Mouse (Mus musculus): ENCODE measurements around the gene Muc4. TPM values are rescaled to one million over a fixed set of nuclear protein-coding genes. Genes with fewer than 3 reads are reported as not detected.

Gene Muc4
- polyA plus RNA-seq, 1 experiment from 2014 or later = 0.54 TPM

DNA sequence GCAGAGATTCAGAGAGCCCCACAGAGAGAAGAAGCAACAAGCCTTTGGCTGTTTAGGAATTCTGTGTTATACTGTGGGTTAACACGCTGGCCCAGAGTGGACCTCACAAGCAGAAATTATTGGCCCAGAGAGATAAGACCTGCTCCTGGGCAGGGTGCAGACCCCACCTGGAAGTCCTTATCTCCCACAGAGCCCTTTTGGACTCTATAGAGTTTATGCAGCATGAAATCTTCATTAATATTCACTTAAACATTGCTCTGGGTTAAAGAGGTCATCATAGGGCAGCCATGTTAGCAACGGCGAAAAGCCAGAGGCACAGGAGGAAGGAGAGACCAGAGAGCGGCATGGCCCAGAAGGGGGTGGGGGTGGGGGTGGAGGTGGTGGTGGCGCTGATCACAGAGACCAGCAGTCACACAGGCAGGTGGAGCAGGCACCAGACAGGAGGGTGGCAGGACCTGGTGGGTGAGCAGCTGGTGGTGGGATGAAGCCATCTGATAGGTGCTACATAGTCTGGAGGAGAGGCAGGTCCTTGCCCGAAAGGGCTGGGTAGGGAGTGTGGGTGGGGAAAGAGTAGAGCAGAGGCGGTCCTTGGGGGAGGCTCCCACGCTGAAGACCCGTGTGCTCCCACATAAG lies 27.7 kb upstream of the Muc4 start:
- Histone ChIP-seq H3K4me1 (replicated peaks) (peaks cover 20% of the 10 kb centered on the region), H3K9ac (peak overlapping the region; percentile 26; the same call in 1 of the 2 replicates), H3K27me3 (no peaks in the 10 kb centered on the region), H3K36me3 (no peaks in the 10 kb centered on the region), H3K4me2 (peak overlapping the region; percentile 49), H3K4me3 (replicated peaks) (no peak overlapping the region), H3K27ac (no peak overlapping the region), H3K9me3 (replicated peaks) (peaks cover 3% of the 10 kb centered on the region; the same call in 1 of the 2 replicates)
- ATAC-seq (ENCODE audit: low read depth) = no peak; the same call in 1 of the 2 replicates
- WGBS (ENCODE audit: insufficient replicate concordance) = 37% methylated on average over 9 of the region's 9 CpGs
- no peak for DNase-seq

DNA sequence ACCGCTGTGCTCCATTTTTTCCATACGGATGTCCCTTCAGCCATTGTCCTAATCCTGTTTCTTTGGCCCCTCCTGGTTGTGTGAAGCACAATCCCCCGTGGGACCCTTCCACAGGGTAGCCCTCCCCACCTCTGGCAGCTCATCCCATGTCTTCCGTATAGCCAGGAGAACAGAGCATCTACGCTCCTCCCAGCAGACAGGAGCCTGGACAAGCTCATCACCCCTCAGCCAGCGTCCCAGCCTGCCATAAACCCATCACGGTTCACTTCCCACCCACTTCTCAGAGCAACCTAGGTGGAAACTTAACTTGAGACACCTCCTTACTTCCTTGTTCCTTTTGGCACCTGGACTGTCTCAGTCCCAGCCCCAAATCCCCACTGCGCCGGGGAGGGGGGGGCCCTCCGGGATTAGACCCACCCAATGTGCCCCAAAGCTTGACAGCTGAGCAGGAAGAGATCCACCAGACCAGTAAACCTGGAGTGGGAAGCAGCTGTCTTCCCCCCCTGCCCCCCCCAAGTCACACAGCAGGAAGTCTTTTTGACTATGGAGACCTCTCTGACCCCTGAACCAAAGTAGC lies 27.1 kb upstream of the Muc4 start:
- no peak overlapping the region for H3K4me3 ChIP-seq (replicated peaks)
- 67% methylated on average over 10 of the region's 10 CpGs for WGBS (ENCODE audit: insufficient replicate concordance)
- H3K36me3 ChIP-seq = no peaks in the 10 kb centered on the region
- no peak overlapping the region for H3K4me2 ChIP-seq
- H3K27me3 ChIP-seq = no peaks in the 10 kb centered on the region
- H3K9me3 ChIP-seq (replicated peaks) = peaks cover 3% of the 10 kb centered on the region; the same call in 1 of the 2 replicates
- peaks cover 20% of the 10 kb centered on the region for H3K4me1 ChIP-seq (replicated peaks)
- no peak overlapping the region for H3K27ac ChIP-seq
- no peak for DNase-seq
- no peak overlapping the region for H3K9ac ChIP-seq
- no peak; the same call in 1 of the 2 replicates for ATAC-seq (ENCODE audit: low read depth)

DNA sequence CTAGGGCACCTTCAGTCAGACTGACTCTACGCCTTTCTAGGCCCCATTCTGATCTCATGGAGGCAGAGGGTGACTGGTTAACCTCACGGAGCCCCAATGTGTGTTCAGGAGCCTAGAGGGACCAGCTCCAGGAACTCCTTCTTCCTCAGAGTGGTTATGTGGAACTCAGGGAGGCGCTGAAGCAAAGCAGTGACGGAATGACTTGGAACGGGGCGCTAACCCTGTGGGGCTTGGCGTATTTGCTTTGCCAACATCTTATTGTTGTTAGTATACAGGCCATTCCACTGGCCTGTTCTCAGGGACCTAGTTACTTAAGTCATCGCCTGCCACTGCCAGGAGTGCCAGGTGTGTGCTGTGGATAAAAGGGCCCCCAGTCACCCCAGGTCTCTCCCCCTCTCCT lies 26.6 kb upstream of the Muc4 start:
- Histone ChIP-seq H3K27me3 (no peaks in the 10 kb centered on the region), H3K27ac (no peak overlapping the region), H3K4me2 (no peak overlapping the region), H3K9me3 (replicated peaks) (peaks cover 3% of the 10 kb centered on the region; the same call in 1 of the 2 replicates), H3K4me3 (replicated peaks) (no peak overlapping the region), H3K4me1 (replicated peaks) (peaks cover 20% of the 10 kb centered on the region), H3K36me3 (no peaks in the 10 kb centered on the region), H3K9ac (no peak overlapping the region)
- ATAC-seq (ENCODE audit: low read depth) (no peak), DNase-seq (no peak)
- WGBS (ENCODE audit: insufficient replicate concordance) = 77% methylated on average over 8 of the region's 8 CpGs

DNA sequence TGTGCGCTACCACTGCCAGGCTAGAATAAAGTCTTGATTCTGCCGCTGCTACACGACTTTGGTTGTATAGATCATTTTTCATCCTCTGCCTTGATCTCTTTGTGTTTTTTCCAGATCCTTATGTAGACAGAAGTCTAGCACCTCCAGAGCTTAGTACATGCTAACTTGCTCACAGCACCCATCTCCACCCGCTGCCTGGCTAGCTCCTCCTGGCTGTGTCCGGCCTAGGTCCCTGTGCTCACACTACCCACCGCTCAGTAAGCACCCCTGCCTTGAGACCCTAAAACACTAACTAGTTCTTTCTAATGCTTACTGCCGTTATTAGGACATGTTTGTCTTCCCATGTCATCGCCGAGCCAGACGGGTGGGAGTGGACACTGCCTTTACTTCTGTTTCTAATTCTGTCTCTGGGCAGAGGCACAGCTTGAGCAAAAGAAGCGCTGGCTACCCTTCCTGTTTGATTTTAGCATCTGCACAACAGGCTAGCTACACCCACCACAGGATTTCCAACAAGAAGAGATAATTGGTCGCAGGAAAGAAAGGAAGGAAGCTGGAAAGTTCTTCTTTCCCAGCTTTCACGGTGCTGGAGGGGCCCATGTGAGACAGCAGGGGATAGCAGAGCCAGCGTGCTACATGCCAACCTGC lies 25.1 kb upstream of the Muc4 start:
- Histone ChIP-seq H3K36me3 (no peaks in the 10 kb centered on the region), H3K27me3 (no peaks in the 10 kb centered on the region), H3K27ac (no peak overlapping the region), H3K4me2 (no peak overlapping the region), H3K9me3 (replicated peaks) (peaks cover 2% of the 10 kb centered on the region; the same call in 1 of the 2 replicates), H3K9ac (no peak overlapping the region), H3K4me1 (replicated peaks) (peaks cover 20% of the 10 kb centered on the region), H3K4me3 (replicated peaks) (no peak overlapping the region)
- ATAC-seq (ENCODE audit: low read depth) (no peak), DNase-seq (no peak)
- 47% methylated on average over 14 of the region's 14 CpGs for WGBS (ENCODE audit: insufficient replicate concordance)

DNA sequence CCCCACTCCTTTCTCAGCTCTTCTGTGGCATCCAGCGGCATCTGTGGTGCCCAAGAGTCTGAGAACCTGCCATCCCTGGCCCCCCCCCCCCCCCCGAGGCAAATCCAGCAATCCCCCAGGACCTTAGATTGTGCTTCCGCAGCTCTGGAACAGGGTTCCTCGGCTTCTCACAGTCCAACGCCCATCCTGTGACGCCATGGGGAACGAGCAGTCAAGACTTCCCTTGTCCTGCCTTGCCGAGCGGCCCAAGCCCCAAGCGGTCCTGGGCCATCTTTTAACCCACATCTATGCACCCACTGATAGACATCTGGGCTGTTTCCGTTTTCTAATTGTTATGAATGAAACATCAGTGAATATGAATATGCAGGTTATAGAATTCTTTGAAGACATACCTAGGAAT lies 23.5 kb upstream of the Muc4 start:
- H3K4me3 ChIP-seq (replicated peaks) = no peak overlapping the region
- 64% methylated on average over 11 of the region's 11 CpGs for WGBS (ENCODE audit: insufficient replicate concordance)
- no peak overlapping the region for H3K9ac ChIP-seq
- DNase-seq = no peak
- peaks cover 12% of the 10 kb centered on the region for H3K4me1 ChIP-seq (replicated peaks)
- H3K27ac ChIP-seq = no peak overlapping the region
- H3K4me2 ChIP-seq = no peak overlapping the region
- H3K9me3 ChIP-seq (replicated peaks) = no peaks in the 10 kb centered on the region
- peaks cover 10% of the 10 kb centered on the region for H3K27me3 ChIP-seq
- no peaks in the 10 kb centered on the region for H3K36me3 ChIP-seq
- no peak for ATAC-seq (ENCODE audit: low read depth)

DNA sequence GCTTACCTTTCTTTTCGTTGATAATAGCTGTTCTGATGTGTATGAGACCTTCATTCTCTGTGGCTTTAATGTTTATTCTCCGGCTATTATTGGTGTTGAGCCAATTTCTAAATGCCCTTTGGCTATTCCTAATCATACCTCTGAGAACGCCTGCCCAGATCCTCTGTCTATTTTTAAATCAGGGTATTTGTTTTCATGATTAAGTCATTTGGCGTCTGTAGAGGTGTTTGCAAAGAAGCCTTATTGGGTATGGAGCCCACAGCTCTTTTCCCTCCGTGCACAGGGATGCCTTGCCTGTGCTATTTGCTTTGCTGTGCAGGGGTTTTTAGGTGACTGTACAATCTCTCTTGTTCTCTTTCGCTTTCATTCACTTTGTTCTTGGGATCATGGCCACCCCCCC lies 22.1 kb upstream of the Muc4 start:
- Histone ChIP-seq H3K9ac (no peak overlapping the region), H3K27me3 (peaks cover 10% of the 10 kb centered on the region), H3K4me1 (replicated peaks) (no peaks in the 10 kb centered on the region), H3K27ac (no peak overlapping the region), H3K4me2 (no peak overlapping the region), H3K36me3 (no peaks in the 10 kb centered on the region), H3K9me3 (replicated peaks) (no peaks in the 10 kb centered on the region), H3K4me3 (replicated peaks) (no peak overlapping the region)
- ATAC-seq (ENCODE audit: low read depth) (no peak), DNase-seq (no peak)
- 66% methylated on average over 6 of the region's 6 CpGs for WGBS (ENCODE audit: insufficient replicate concordance)

DNA sequence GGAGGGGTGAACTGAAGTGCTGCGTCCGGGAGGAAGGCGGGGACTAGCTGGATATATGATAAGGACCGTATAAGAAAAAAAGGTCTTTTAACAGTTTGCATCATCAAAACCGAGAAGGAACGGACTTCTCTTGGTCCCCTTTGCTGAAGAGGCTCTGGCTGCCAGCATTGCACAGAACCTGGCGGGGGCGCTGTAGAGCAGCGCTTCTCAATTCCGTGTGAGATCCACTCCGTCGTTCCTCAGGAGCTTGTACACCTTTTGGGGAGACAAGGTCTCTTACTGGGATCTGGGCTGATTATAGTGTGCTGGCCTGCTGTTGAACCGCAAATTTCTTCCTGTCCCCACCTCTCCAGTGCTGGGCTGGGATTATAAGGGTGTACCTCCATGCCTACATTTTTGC lies 20.3 kb upstream of the Muc4 start:
- Histone ChIP-seq H3K27me3 (peaks cover 10% of the 10 kb centered on the region), H3K4me2 (0 out of 2 replicates have a peak overlapping the region, but pooled peaks have one; percentile 19), H3K4me1 (replicated peaks) (no peaks in the 10 kb centered on the region), H3K4me3 (replicated peaks) (no peak overlapping the region), H3K27ac (no peak overlapping the region), H3K9ac (no peak overlapping the region), H3K9me3 (replicated peaks) (no peaks in the 10 kb centered on the region), H3K36me3 (no peaks in the 10 kb centered on the region)
- DNase-seq (no peak), ATAC-seq (ENCODE audit: low read depth) (no peak)
- WGBS (ENCODE audit: insufficient replicate concordance) = 13% methylated on average over 13 of the region's 13 CpGs

DNA sequence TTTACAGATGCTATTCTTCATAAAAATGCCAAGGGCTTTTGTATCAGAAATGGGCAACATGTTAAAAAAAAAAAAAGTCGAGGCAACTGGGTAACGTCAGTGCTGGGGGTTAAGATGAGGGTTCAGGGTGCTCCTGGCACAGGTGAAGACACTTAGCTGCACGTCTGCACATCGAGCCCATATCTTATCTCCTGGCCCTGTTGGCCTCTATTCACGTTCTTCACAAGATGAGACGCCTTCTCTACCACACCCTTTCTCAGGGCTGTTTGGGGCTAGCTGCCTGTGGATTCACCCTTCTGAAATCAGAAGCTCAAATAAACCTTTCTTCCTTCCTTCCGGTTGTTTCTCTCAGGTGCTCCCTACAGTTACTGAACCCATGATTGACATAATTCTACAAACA lies 12.5 kb upstream of the Muc4 start:
- H3K36me3 ChIP-seq = no peaks in the 10 kb centered on the region
- DNase-seq (no peak), ATAC-seq (ENCODE audit: low read depth) (no peak)
- no peak overlapping the region for H3K9ac ChIP-seq
- H3K4me1 ChIP-seq (replicated peaks) = peaks cover 9% of the 10 kb centered on the region
- 33% methylated on average over 7 of the region's 7 CpGs for WGBS (ENCODE audit: insufficient replicate concordance)
- no peak overlapping the region for H3K27ac ChIP-seq
- no peak overlapping the region for H3K4me2 ChIP-seq
- H3K27me3 ChIP-seq = no peaks in the 10 kb centered on the region
- H3K9me3 ChIP-seq (replicated peaks) = no peaks in the 10 kb centered on the region
- H3K4me3 ChIP-seq (replicated peaks) = no peak overlapping the region

DNA sequence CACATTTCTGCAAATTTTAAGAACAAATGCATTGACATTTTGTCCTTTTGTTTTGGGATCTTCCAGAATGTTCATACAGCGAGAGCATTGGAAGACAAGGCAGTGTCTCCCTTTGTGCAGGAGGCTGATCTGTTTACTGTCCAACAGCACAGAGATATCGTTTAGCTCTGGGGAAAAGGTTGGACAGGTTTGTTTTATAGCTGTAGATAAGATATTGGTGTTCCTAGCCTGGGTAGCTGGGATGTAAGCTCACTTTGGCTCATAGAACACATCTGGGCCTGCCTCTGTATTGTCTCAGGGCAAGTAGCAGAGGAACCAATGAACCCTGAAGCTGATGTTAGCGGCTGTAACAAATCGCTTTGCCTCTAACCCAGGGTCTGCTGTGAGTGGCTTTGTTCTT lies 11.9 kb upstream of the Muc4 start:
- ATAC-seq (ENCODE audit: low read depth) (no peak), DNase-seq (no peak)
- no peaks in the 10 kb centered on the region for H3K36me3 ChIP-seq
- no peak overlapping the region for H3K27ac ChIP-seq
- H3K9ac ChIP-seq = no peak overlapping the region
- H3K9me3 ChIP-seq (replicated peaks) = no peaks in the 10 kb centered on the region
- no peak overlapping the region for H3K4me2 ChIP-seq
- WGBS (ENCODE audit: insufficient replicate concordance) = 64% methylated on average over 4 of the region's 4 CpGs
- H3K4me1 ChIP-seq (replicated peaks) = peaks cover 9% of the 10 kb centered on the region
- no peak overlapping the region for H3K4me3 ChIP-seq (replicated peaks)
- no peaks in the 10 kb centered on the region for H3K27me3 ChIP-seq

DNA sequence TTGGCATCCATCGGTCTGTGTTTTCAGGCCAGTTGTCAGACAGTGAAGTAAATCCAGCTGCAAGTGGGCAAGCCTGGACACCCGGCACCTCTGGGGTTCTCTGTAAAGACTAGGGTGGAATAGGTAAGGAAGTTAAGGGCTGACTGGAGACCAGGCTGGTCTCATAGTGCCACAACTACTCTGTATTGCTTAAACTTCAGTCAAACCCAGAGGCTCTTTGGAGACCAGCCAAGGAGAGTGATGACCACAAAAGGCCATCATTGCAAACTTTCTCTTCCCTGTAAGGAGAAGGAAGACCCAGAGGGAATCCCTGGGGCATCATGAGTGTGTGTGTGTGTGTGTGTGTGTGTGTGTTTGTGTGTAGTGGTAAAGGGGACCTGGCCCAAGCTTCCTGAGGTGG lies 11.4 kb upstream of the Muc4 start:
- no peak overlapping the region for H3K9ac ChIP-seq
- H3K4me1 ChIP-seq (replicated peaks) = peaks cover 9% of the 10 kb centered on the region
- no peak overlapping the region for H3K4me3 ChIP-seq (replicated peaks)
- no peaks in the 10 kb centered on the region for H3K9me3 ChIP-seq (replicated peaks)
- WGBS (ENCODE audit: insufficient replicate concordance) = 71% methylated on average over 2 of the region's 2 CpGs
- no peaks in the 10 kb centered on the region for H3K27me3 ChIP-seq
- no peaks in the 10 kb centered on the region for H3K36me3 ChIP-seq
- no peak for DNase-seq
- ATAC-seq (ENCODE audit: low read depth) = no peak
- no peak overlapping the region for H3K27ac ChIP-seq
- no peak overlapping the region for H3K4me2 ChIP-seq

DNA sequence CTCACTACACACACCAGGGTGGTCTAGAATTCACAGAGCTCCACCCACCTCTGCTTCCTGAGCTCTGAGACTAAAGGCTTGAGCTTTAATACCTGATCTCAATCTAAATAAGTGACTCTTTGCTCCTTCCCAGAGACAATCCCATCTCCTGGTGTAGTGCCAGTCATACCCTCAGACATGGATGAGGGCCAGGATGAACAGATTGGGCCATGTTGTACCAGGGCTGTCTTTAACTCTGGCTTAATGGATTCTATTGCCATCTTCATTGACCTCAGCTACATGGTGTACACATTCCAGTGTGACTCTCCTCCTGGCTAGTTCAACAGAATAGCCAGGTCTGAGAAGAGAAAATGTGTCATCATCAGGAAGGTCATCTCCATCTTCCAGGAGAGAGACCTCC lies 9.2 kb upstream of the Muc4 start:
- no peaks in the 10 kb centered on the region for H3K9me3 ChIP-seq (replicated peaks)

DNA sequence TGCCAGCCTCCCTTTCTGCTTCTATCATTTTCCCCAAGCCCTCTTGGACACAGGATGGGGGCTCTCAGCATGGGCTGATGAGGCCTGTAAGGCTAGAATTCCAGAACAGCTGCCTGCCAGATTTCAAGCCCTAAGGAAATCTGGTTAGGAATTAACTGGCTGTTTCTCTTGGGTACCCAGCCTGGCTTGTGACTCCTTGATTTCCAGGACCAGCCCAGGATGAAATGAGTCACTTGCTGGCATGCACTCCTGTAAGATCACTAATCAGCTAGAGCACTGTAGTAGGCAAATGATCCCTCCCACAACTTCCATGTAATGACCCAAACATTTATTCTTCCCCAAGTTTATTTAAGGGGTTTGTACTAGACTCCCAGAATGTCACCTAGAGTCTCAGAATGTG lies 7.4 kb upstream of the Muc4 start:
- ATAC-seq (ENCODE audit: low read depth) (no peak), DNase-seq (no peak)
- Histone ChIP-seq H3K4me2 (no peak overlapping the region), H3K9me3 (replicated peaks) (no peaks in the 10 kb centered on the region), H3K27me3 (0 out of 2 replicates have a peak, but pooled peaks cover 3% of the 10 kb centered on the region), H3K4me3 (replicated peaks) (no peak overlapping the region), H3K36me3 (no peaks in the 10 kb centered on the region), H3K27ac (no peak overlapping the region), H3K9ac (no peak overlapping the region), H3K4me1 (replicated peaks) (peaks cover 6% of the 10 kb centered on the region)

More for the DNA sequence above, 9.2 kb upstream of the Muc4 start:
- Histone ChIP-seq H3K27ac (no peak overlapping the region), H3K4me2 (no peak overlapping the region), H3K36me3 (no peaks in the 10 kb centered on the region), H3K9ac (no peak overlapping the region), H3K27me3 (no peaks in the 10 kb centered on the region), H3K4me3 (replicated peaks) (no peak overlapping the region), H3K4me1 (replicated peaks) (peaks cover 9% of the 10 kb centered on the region)
- DNase-seq (no peak), ATAC-seq (ENCODE audit: low read depth) (no peak)

Data from liver, embryonic 13.5 days (tissue).